Mouse (Mus musculus): ENCODE measurements at regions not wholly inside any gene's neighbourhood (a gene's known extent, or its start where the extent isn't known, plus 50 kb on each side); places are given as distances from the start of the nearest gene placed in this dataset.

DNA sequence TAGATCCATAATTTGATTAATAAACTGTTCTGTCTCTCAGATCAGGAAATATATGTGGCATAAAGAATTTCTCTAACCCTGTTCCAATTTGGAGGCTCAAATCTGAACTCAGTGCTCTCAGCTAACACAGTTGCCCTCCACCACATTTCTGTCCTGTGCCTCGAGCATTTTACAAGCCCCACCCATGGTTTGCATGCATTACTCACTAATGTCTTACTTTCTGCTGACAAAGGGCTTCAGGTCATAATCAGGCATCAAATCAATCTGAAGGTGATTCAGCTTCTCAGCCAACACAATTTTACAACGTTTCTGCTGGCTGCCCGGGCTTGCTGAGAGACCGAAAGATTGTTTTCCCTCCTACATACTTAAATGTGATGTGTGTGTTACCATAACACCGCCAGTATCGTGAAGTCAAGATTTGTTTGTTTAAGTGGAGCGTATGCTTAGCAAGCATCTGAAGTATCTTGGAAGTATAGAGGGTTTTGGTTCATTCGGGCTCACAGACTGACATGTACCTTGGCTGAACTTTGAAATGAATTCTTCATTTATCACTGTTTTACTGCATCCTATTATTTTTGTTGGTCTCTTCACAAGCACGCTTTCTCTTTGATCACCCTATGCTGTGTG is 139.9 kb upstream of the Sema3d start:
- Histone ChIP-seq H3K9me3 (replicated peaks; ENCODE audit: control insufficient read depth, low read length) (no peaks in the 10 kb centered on the region), H3K36me3 (replicated peaks; ENCODE audit: control insufficient read depth, insufficient read depth, low read depth, low read length) (no peaks in the 10 kb centered on the region), H3K4me3 (ENCODE audit: low read depth, low read length) (no peak overlapping the region), H3K27ac (replicated peaks; ENCODE audit: low read depth, low read length) (no peak overlapping the region), H3K4me2 (ENCODE audit: low read depth, low read length) (no peak overlapping the region), H3K4me1 (ENCODE audit: control insufficient read depth, insufficient read depth, low read length) (no peaks in the 10 kb centered on the region), H3K9ac (replicated peaks; ENCODE audit: low read length) (no peak overlapping the region), H3K27me3 (ENCODE audit: control insufficient read depth, insufficient read depth, low read length) (no peaks in the 10 kb centered on the region)
- DNase-seq (ENCODE audit: low spot score) (no peak), ATAC-seq (replicated peaks; ENCODE audit: insufficient number of reproducible peaks, low FRiP score, low TSS enrichment, low read depth) (no peak)
- WGBS, result 72% methylated on average over 9 of the region's 9 CpGs

DNA sequence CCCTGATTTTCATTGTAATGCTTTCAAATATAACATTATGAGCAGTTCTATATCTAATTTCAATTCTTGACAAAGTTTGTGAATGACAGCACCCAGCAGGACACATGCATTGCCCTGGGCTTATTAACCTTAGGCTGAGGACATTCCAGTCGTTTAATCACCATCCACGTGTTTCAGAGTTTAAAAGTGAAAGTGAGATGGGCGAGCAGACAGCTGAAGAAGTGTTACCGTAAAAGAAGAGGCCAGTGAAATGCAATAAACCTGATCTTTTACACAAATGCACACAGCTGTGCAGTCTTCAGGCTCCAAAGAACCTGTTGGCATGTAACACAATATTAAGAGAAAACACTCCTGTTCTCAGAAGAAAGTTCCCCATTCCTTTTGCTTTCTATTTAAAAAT is 89.5 kb upstream of the Sema3d start:
- no peak overlapping the region for H3K4me3 ChIP-seq (ENCODE audit: low read depth, low read length)
- H3K9me3 ChIP-seq (replicated peaks; ENCODE audit: control insufficient read depth, low read length), result no peaks in the 10 kb centered on the region
- no peak overlapping the region for H3K4me2 ChIP-seq (ENCODE audit: low read depth, low read length)
- no peak overlapping the region for H3K9ac ChIP-seq (replicated peaks; ENCODE audit: low read length)
- ATAC-seq (replicated peaks; ENCODE audit: insufficient number of reproducible peaks, low FRiP score, low TSS enrichment, low read depth) (no peak), DNase-seq (ENCODE audit: low spot score) (no peak)
- no peaks in the 10 kb centered on the region for H3K27me3 ChIP-seq (ENCODE audit: control insufficient read depth, insufficient read depth, low read length)
- H3K36me3 ChIP-seq (replicated peaks; ENCODE audit: control insufficient read depth, insufficient read depth, low read depth, low read length), result no peaks in the 10 kb centered on the region
- no peaks in the 10 kb centered on the region for H3K4me1 ChIP-seq (ENCODE audit: control insufficient read depth, insufficient read depth, low read length)
- 28% methylated on average over 4 of the region's 4 CpGs for WGBS
- H3K27ac ChIP-seq (replicated peaks; ENCODE audit: low read depth, low read length), result no peak overlapping the region

DNA sequence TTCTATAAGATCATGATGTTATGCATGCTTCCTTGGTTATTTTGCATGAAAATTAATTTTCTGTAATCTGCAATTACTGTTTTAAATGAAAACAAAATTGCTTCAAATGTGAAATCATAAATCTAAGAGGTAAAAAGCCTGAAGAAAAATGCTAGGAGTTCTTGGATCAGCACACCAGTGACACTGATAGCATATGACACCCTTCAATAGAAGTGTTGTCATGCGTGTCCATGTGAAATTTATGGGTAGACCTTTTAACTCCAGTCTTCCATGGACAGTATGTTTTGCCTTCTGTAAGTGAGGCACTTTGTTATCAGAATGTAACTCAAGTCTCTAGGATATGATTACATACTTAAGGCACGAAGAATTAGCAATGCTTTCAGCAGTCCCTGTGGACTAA is 85.9 kb upstream of the Sema3d start:
- 63% methylated on average over 2 of the region's 2 CpGs for WGBS
- Histone ChIP-seq H3K9me3 (replicated peaks; ENCODE audit: control insufficient read depth, low read length) (no peaks in the 10 kb centered on the region), H3K4me2 (ENCODE audit: low read depth, low read length) (no peak overlapping the region), H3K9ac (replicated peaks; ENCODE audit: low read length) (no peak overlapping the region), H3K4me1 (ENCODE audit: control insufficient read depth, insufficient read depth, low read length) (no peaks in the 10 kb centered on the region), H3K27me3 (ENCODE audit: control insufficient read depth, insufficient read depth, low read length) (no peaks in the 10 kb centered on the region), H3K36me3 (replicated peaks; ENCODE audit: control insufficient read depth, insufficient read depth, low read depth, low read length) (no peaks in the 10 kb centered on the region), H3K27ac (replicated peaks; ENCODE audit: low read depth, low read length) (no peak overlapping the region), H3K4me3 (ENCODE audit: low read depth, low read length) (no peak overlapping the region)
- no peak; the same call in 1 of the 2 replicates for ATAC-seq (replicated peaks; ENCODE audit: insufficient number of reproducible peaks, low FRiP score, low TSS enrichment, low read depth)
- no peak for DNase-seq (ENCODE audit: low spot score)

DNA sequence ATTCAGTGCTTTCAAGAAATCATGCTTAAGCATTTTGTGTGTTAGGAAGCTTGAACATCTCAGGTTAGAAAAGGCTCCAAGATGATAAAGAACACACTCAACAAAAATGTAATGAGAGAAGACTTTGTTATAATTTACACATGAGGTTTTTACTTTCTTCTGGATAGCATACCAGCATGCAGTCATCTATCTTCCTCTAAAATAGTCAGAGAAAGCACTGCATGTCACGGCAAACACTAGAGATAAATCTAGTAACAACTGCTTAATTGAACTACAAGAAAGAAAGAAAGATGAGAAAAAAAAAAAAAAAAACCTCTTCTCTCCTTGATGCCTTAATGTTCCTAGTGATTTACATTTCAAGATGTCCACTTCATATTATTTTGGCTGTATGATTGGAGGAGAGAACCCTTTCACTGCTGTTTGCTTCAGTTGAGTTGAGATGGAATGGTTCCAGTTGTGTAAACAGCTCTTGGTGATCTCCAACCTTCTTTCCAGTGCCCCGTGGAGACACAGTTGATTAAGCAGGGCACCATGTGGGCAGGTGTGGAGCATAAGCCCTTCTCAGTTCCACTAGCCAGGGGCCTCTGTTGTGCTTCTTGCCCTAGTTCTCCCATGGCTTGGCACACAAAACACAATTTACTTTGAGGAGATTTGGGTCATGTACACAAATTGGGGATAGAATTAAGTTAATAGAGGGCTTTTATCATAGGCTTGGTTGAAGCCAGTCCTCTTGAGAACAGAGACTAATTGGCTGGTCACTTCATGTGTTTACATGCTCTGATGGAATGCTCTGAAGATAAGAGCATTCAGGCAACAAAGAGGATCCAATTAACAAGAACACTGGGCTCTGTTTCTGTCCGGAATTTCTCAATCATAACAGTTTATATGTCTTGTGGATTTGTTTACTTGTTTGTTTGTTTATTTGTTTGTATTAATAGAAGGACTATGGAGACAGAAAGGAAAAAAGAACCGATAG is 81.1 kb upstream of the Sema3d start:
- no peak overlapping the region for H3K4me3 ChIP-seq (ENCODE audit: low read depth, low read length)
- DNase-seq (ENCODE audit: low spot score) (no peak), ATAC-seq (replicated peaks; ENCODE audit: insufficient number of reproducible peaks, low FRiP score, low TSS enrichment, low read depth) (no peak)
- H3K27ac ChIP-seq (replicated peaks; ENCODE audit: low read depth, low read length), result no peak overlapping the region
- H3K27me3 ChIP-seq (ENCODE audit: control insufficient read depth, insufficient read depth, low read length), result no peaks in the 10 kb centered on the region
- no peak overlapping the region for H3K9ac ChIP-seq (replicated peaks; ENCODE audit: low read length)
- no peaks in the 10 kb centered on the region for H3K9me3 ChIP-seq (replicated peaks; ENCODE audit: control insufficient read depth, low read length)
- 54% methylated on average over 4 of the region's 4 CpGs for WGBS
- H3K4me1 ChIP-seq (ENCODE audit: control insufficient read depth, insufficient read depth, low read length), result no peaks in the 10 kb centered on the region
- no peak overlapping the region for H3K4me2 ChIP-seq (ENCODE audit: low read depth, low read length)
- H3K36me3 ChIP-seq (replicated peaks; ENCODE audit: control insufficient read depth, insufficient read depth, low read depth, low read length), result no peaks in the 10 kb centered on the region

DNA sequence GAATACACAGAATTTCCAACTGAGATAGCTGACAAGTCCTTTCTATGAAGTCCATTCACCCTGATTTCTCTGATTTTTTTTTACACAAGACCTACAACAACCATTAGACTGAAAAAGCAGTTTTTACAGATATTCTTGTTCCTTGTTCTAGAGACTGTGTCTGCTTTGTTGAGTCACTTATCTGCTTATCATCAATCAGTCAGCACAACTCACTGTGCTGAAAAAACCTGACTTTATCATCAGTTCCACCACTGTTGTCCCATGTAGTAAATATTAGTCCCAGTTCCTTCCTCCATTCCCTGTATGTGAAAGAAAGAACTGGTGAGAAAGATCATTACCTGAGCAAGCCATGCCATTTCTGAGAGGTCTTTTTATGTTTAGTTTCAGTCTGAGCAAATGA is 73.8 kb upstream of the Sema3d start:
- Histone ChIP-seq H3K4me1 (ENCODE audit: control insufficient read depth, insufficient read depth, low read length) (no peaks in the 10 kb centered on the region), H3K4me3 (ENCODE audit: low read depth, low read length) (no peak overlapping the region), H3K27me3 (ENCODE audit: control insufficient read depth, insufficient read depth, low read length) (no peaks in the 10 kb centered on the region), H3K27ac (replicated peaks; ENCODE audit: low read depth, low read length) (no peak overlapping the region), H3K9ac (replicated peaks; ENCODE audit: low read length) (no peak overlapping the region), H3K9me3 (replicated peaks; ENCODE audit: control insufficient read depth, low read length) (no peaks in the 10 kb centered on the region), H3K36me3 (replicated peaks; ENCODE audit: control insufficient read depth, insufficient read depth, low read depth, low read length) (no peaks in the 10 kb centered on the region), H3K4me2 (ENCODE audit: low read depth, low read length) (no peak overlapping the region)
- DNase-seq (ENCODE audit: low spot score) (no peak), ATAC-seq (replicated peaks; ENCODE audit: insufficient number of reproducible peaks, low FRiP score, low TSS enrichment, low read depth) (no peak)

DNA sequence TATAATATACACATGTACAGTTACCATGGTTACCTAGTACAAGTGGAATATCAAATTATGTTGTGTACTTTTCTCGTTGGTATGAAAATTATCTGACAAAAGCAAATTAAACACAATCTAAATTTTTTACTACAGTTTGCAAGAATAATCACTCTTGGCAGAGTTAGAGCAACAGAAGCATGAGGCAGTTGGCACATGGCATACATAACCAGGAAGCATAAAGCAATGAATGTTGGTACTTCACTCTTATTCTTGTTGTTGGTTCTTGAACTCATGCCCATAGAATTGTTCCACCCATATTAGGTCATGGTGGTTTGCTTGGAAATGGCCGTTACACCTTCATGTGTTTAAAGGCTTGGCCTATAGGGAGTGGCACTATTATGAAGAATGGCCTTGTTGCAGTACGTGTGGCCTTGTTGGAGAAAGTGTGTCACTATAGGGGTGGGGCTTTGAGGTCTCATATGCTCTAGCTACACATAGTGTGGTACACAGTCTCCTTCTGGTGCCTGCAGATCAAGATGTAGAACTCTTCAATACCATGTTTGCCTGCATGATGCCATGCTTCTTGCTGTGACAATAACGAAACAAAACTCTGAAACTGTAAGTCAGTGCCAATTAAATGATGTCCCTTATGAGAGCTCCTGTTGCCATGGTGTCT is 50.4 kb upstream of the Sema3d start:
- H3K36me3 ChIP-seq (replicated peaks; ENCODE audit: control insufficient read depth, insufficient read depth, low read depth, low read length), result no peaks in the 10 kb centered on the region
- H3K9me3 ChIP-seq (replicated peaks; ENCODE audit: control insufficient read depth, low read length), result no peaks in the 10 kb centered on the region
- no peak overlapping the region for H3K4me3 ChIP-seq (ENCODE audit: low read depth, low read length)
- no peaks in the 10 kb centered on the region for H3K4me1 ChIP-seq (ENCODE audit: control insufficient read depth, insufficient read depth, low read length)
- H3K27me3 ChIP-seq (ENCODE audit: control insufficient read depth, insufficient read depth, low read length), result no peaks in the 10 kb centered on the region
- WGBS, result 84% methylated on average over 4 of the region's 4 CpGs
- no peak overlapping the region for H3K27ac ChIP-seq (replicated peaks; ENCODE audit: low read depth, low read length)
- H3K4me2 ChIP-seq (ENCODE audit: low read depth, low read length), result no peak overlapping the region
- ATAC-seq (replicated peaks; ENCODE audit: insufficient number of reproducible peaks, low FRiP score, low TSS enrichment, low read depth) (no peak), DNase-seq (ENCODE audit: low spot score) (no peak)
- H3K9ac ChIP-seq (replicated peaks; ENCODE audit: low read length), result no peak overlapping the region
